Mouse (Mus musculus) E14TG2a.4 (cell line): ENCODE data around the gene Entpd1.

Experiments
- CTCF ChIP-seq: conservative IDR thresholded peaks from 2 replicates; pipeline ENCODE4 v1.5.1; 2014; ENCODE audit warnings: low read length
- POU5F1 ChIP-seq: IDR thresholded peaks from 2 replicates; pipeline ENCODE4 v1.6.1; 2014; ENCODE audit warnings: low read length, borderline replicate concordance

DNA sequence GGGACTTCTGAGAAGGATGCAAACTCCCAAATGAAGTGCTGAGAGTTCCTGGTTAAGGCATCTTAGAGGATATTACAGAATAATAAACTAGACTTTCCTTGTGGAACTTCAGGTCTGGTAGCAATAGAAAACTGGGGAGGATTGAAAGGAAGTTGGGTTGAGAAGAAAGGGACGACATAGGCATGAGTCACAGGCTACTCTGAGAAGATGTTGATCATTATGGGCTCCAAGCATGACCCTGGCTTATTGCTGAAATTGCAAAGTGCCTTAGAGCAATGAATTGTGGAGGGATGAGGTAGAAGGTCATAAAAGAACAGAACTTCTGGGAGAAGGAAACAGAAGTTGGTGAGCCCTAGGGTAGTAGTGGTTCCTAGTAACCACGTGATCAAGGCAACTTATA is 28.6 kb downstream of the Entpd1 start:
- no peak for TF ChIP-seq CTCF
- no peak for TF ChIP-seq POU5F1
